Mouse (Mus musculus) bone marrow, adult 2 months (tissue): ENCODE measurements around the gene C2cd4d.

Experiments
- CTCF ChIP-seq: fragments of 200-500 bp; IDR thresholded peaks from 2 replicates; pipeline ENCODE4 v1.5.1; 2011; ENCODE audit warnings: low read length, control low read depth; ENCODE audit not compliant: control insufficient read depth, insufficient read depth
- POLR2A ChIP-seq: fragments of 200-500 bp; IDR thresholded peaks from 2 replicates; pipeline ENCODE4 v1.6.1; 2011; ENCODE audit warnings: low read depth, mild to moderate bottlenecking, control low read depth, low read length, borderline replicate concordance; ENCODE audit not compliant: control insufficient read depth

DNA sequence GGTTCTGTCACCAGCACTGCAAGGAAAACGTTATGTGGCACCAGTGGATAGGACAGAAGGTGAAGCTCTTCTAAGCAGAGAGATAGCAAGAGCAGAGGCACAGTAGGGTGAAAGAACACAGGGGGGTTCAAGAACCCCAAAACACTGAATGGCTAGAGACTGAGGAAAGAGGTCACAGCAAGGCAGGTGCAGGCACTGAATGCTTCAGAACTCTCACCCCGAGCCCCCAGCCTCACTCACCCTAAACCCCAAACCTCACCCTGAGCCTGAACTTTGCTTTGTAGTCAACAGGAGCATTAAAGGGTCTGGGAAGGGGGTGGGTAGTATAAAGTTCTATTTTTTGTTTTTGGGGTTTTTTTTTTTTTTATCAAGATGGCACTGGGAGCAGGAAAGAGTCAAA, 14.1 kb upstream of the C2cd4d start:
- no peak for TF ChIP-seq CTCF
- no peak for TF ChIP-seq POLR2A
